Mouse (Mus musculus) left cerebral cortex, postnatal 10 days (tissue): ENCODE data around the gene Ggnbp2. TPM values are rescaled to one million over a fixed set of nuclear protein-coding genes. Genes with fewer than 3 reads are reported as not detected.

ENCODE experiments used
- DNase-seq, 2 experiments: peaks; one replicate each; pipeline ENCODE4 v3.0.0; 2021 to 2022; ENCODE audit warnings: low spot score in 2 of 2, mixed read lengths in 1 of 2; ENCODE audit errors: extremely low spot score in 1 of 2
- intact Hi-C: fragments of 180-260 bp; cut with DNase I; formaldehyde crosslinking; loops from one replicate; pipeline ENCODE4 v1.15.1; 2025
- total RNA-seq, 2 experiments: library from RNA; stranded (reverse); gene quantifications; 2 replicates each; pipeline ENCODE4 v1.2.3; 2021

The Ggnbp2 gene
- total RNA-seq = 10 to 100 TPM; 89.1 to 90.3 TPM

GRCm38 (mm10) chr11:84870337-84871043 lies at the start of gene Ggnbp2:
Gene Ggnbp2, minus strand, starts transcription at chr11:84870817.
- DNase-seq = peak; percentile 86 to 96
- intact Hi-C loops = no loop called here

- intact Hi-C loops = loop anchor here (2.0 to 5.0 kb wide), 2 partner anchors 59 to 262 kb away; no protein-coding TSS in a partner anchor
- DNase-seq = no peak
These were observed 49.3 kb upstream of the Ggnbp2 start for GRCm38 (mm10) chr11:84919951-84920350.

GRCm38 (mm10) chr11:84919276-84919675 lies 48.7 kb upstream of the Ggnbp2 start:
- DNase-seq = peak in 1 of 2 experiments; percentile 41
- intact Hi-C loops = loop anchor here (2.0 to 5.0 kb wide), 2 partner anchors 60 to 263 kb away; no protein-coding TSS in a partner anchor

GRCm38 (mm10) chr11:84918425-84918824 lies 47.8 kb upstream of the Ggnbp2 start:
- intact Hi-C loops = loop anchor here (2.0 to 5.0 kb wide), 2 partner anchors 60 to 264 kb away; no protein-coding TSS in a partner anchor
- DNase-seq = peak; percentile 86 to 89

- intact Hi-C loops = loop anchor here (5.0 kb wide), 1 partner anchor 265 kb away; no protein-coding TSS in a partner anchor
- no peak for DNase-seq
These were observed 46.2 kb upstream of the Ggnbp2 start for GRCm38 (mm10) chr11:84916703-84917300.

GRCm38 (mm10) chr11:84916053-84916702 lies 45.6 kb upstream of the Ggnbp2 start, which contains the start of gene Znhit3:
Gene Znhit3, minus strand, starts transcription at chr11:84916366.
- DNase-seq = peak; percentile 83 to 86
- intact Hi-C loops = loop anchor here (5.0 kb wide), 1 partner anchor 266 kb away; no protein-coding TSS in a partner anchor

GRCm38 (mm10) chr11:84914673-84915072 lies 44.1 kb upstream of the Ggnbp2 start:
- DNase-seq = no peak
- intact Hi-C loops = loop anchor here (5.0 kb wide), 1 partner anchor 268 kb away; no protein-coding TSS in a partner anchor

- intact Hi-C loops = no loop called here
- DNase-seq = no peak
These were observed 39.8 kb upstream of the Ggnbp2 start for GRCm38 (mm10) chr11:84910411-84910810.

GRCm38 (mm10) chr11:84908480-84908879 lies 37.9 kb upstream of the Ggnbp2 start:
- intact Hi-C loops = no loop called here
- DNase-seq = no peak

GRCm38 (mm10) chr11:84907081-84907480 lies 36.5 kb upstream of the Ggnbp2 start:
- intact Hi-C loops = no loop called here
- DNase-seq = no peak

GRCm38 (mm10) chr11:84904597-84905144 lies 34.1 kb upstream of the Ggnbp2 start:
- DNase-seq = no peak
- intact Hi-C loops = no loop called here

GRCm38 (mm10) chr11:84893113-84893512 lies 22.5 kb upstream of the Ggnbp2 start:
- intact Hi-C loops = no loop called here
- DNase-seq = no peak

GRCm38 (mm10) chr11:84891705-84892104 lies 21.1 kb upstream of the Ggnbp2 start:
- intact Hi-C loops = no loop called here
- no peak for DNase-seq

- intact Hi-C loops = no loop called here
- DNase-seq = no peak
These were observed 18.9 kb upstream of the Ggnbp2 start for GRCm38 (mm10) chr11:84889492-84889891.

- intact Hi-C loops = no loop called here
- DNase-seq = no peak
These were observed 17.4 kb upstream of the Ggnbp2 start for GRCm38 (mm10) chr11:84888025-84888424.

- no peak for DNase-seq
- intact Hi-C loops = no loop called here
These were observed 16.3 kb upstream of the Ggnbp2 start for GRCm38 (mm10) chr11:84886767-84887511.

- intact Hi-C loops = no loop called here
These were observed 15.6 kb upstream of the Ggnbp2 start for GRCm38 (mm10) chr11:84886236-84886635.

GRCm38 (mm10) chr11:84885238-84885637 lies 14.6 kb upstream of the Ggnbp2 start:
- intact Hi-C loops = no loop called here
- DNase-seq = no peak

More at GRCm38 (mm10) chr11:84886236-84886635, 15.6 kb upstream of the Ggnbp2 start:
- DNase-seq = no peak
